Comparison of ENCODE assay signal across 13 mouse cellular contexts in genomic region chr17:86338328-86338727, GRCm38 (mm10).
"Had no signal": no experiment of that assay in that cellular context is flagged by ENCODE, and none has a peak within 500 bp of the region (broad histone marks: within the 10 kb centered on the region; RNA-seq: fewer than 3 reads in every experiment).

No protein-coding gene starts in this region.

- H3K9ac ChIP-seq: liver, embryonic 15.5 days; lung, embryonic 14.5 days; midbrain, embryonic 13.5 days had no signal

- H3K9me3 ChIP-seq: limb, embryonic 10.5 days; liver, embryonic 15.5 days; midbrain, embryonic 13.5 days had no signal

- H3K4me1 ChIP-seq: midbrain, embryonic 13.5 days had no signal

- DNase-seq: kidney, adult 18-20 months; kidney, postnatal 10 days; kidney, postnatal 4 days; lung, embryonic 14.5 days; lung, postnatal 14 days; right cerebral cortex, postnatal 25 days; thymus, adult 18-20 months; thymus, postnatal 14 days had no signal

- H3K27ac ChIP-seq: left cerebral cortex, adult 2 months; limb, embryonic 10.5 days; liver, embryonic 15.5 days; macrophage; midbrain, embryonic 13.5 days had no signal

- H3K4me2 ChIP-seq: liver, embryonic 15.5 days; lung, embryonic 14.5 days; midbrain, embryonic 13.5 days had no signal

- H3K27me3 ChIP-seq: liver, embryonic 15.5 days; midbrain, embryonic 13.5 days had no signal

- H3K36me3 ChIP-seq: limb, embryonic 10.5 days; liver, embryonic 15.5 days; midbrain, embryonic 13.5 days had no signal

- ATAC-seq: midbrain, embryonic 13.5 days had no signal

- H3K4me3 ChIP-seq: left cerebral cortex, adult 2 months; limb, embryonic 10.5 days; liver, embryonic 15.5 days; midbrain, embryonic 13.5 days had no signal
